Mouse (Mus musculus): ENCODE data around the gene Meis2. TPM values are rescaled to one million over a fixed set of nuclear protein-coding genes. Genes with fewer than 3 reads are reported as not detected.

Meis2 gene
- polyA plus RNA-seq, 1 experiment from 2014 or later = 71.7 TPM

- Histone ChIP-seq H3K27me3 (peaks cover 45% of the 10 kb centered on the region), H3K4me3 (no peak overlapping the region), H3K27ac (no peak overlapping the region), H3K4me2 (replicated peaks) (no peak overlapping the region), H3K9me3 (no peaks in the 10 kb centered on the region), H3K4me1 (peaks cover 21% of the 10 kb centered on the region), H3K9ac (no peak overlapping the region), H3K36me3 (no peaks in the 10 kb centered on the region)
- ATAC-seq (ENCODE audit: insufficient number of reproducible peaks, insufficient read depth, low FRiP score, low TSS enrichment) = no peak
- WGBS = 85% methylated on average over 4 of the region's 4 CpGs
These were observed 214.7 kb downstream of the Meis2 start for GRCm38 (mm10) chr2:115850961-115851360.

GRCm38 (mm10) chr2:115842821-115843220, 222.8 kb downstream of the Meis2 start:
- Histone ChIP-seq H3K27me3 (no peaks in the 10 kb centered on the region), H3K9ac (no peak overlapping the region), H3K27ac (no peak overlapping the region), H3K4me2 (replicated peaks) (no peak overlapping the region), H3K9me3 (no peaks in the 10 kb centered on the region), H3K4me1 (no peaks in the 10 kb centered on the region), H3K36me3 (no peaks in the 10 kb centered on the region), H3K4me3 (no peak overlapping the region)
- no peak for ATAC-seq (ENCODE audit: insufficient number of reproducible peaks, insufficient read depth, low FRiP score, low TSS enrichment)

GRCm38 (mm10) chr2:115836034-115836433, 229.6 kb downstream of the Meis2 start:
- no peak overlapping the region for H3K27ac ChIP-seq
- H3K4me2 ChIP-seq (replicated peaks) = no peak overlapping the region
- H3K4me3 ChIP-seq = no peak overlapping the region
- H3K9me3 ChIP-seq = no peaks in the 10 kb centered on the region
- 89% methylated on average over 2 of the region's 2 CpGs for WGBS
- H3K4me1 ChIP-seq = no peaks in the 10 kb centered on the region
- no peaks in the 10 kb centered on the region for H3K27me3 ChIP-seq
- no peak for ATAC-seq (ENCODE audit: insufficient number of reproducible peaks, insufficient read depth, low FRiP score, low TSS enrichment)
- H3K36me3 ChIP-seq = no peaks in the 10 kb centered on the region
- no peak overlapping the region for H3K9ac ChIP-seq

GRCm38 (mm10) chr2:115822361-115822760, 243.3 kb downstream of the Meis2 start:
- Histone ChIP-seq H3K9ac (no peak overlapping the region), H3K4me2 (replicated peaks) (no peak overlapping the region), H3K9me3 (no peaks in the 10 kb centered on the region), H3K27me3 (no peaks in the 10 kb centered on the region), H3K4me3 (no peak overlapping the region), H3K36me3 (no peaks in the 10 kb centered on the region), H3K4me1 (no peaks in the 10 kb centered on the region), H3K27ac (no peak overlapping the region)
- ATAC-seq (ENCODE audit: insufficient number of reproducible peaks, insufficient read depth, low FRiP score, low TSS enrichment) = no peak
- 85% methylated on average over 5 of the region's 5 CpGs for WGBS

GRCm38 (mm10) chr2:115817959-115818358, 247.7 kb downstream of the Meis2 start:
- Histone ChIP-seq H3K27me3 (no peaks in the 10 kb centered on the region), H3K4me3 (no peak overlapping the region), H3K9ac (no peak overlapping the region), H3K36me3 (no peaks in the 10 kb centered on the region), H3K4me2 (replicated peaks) (no peak overlapping the region), H3K9me3 (no peaks in the 10 kb centered on the region), H3K4me1 (peaks cover 9% of the 10 kb centered on the region; the same call in 1 of the 2 replicates), H3K27ac (no peak overlapping the region)
- WGBS = 79% methylated on average over 6 of the region's 6 CpGs
- ATAC-seq (ENCODE audit: insufficient number of reproducible peaks, insufficient read depth, low FRiP score, low TSS enrichment) = no peak

- no peaks in the 10 kb centered on the region for H3K36me3 ChIP-seq
- no peak overlapping the region for H3K27ac ChIP-seq
- no peak for ATAC-seq (ENCODE audit: insufficient number of reproducible peaks, insufficient read depth, low FRiP score, low TSS enrichment)
- peaks cover 12% of the 10 kb centered on the region; the same call in 1 of the 2 replicates for H3K4me1 ChIP-seq
- no peaks in the 10 kb centered on the region for H3K9me3 ChIP-seq
- WGBS = 67% methylated on average over 6 of the region's 6 CpGs
- no peak overlapping the region for H3K9ac ChIP-seq
- H3K27me3 ChIP-seq = no peaks in the 10 kb centered on the region
- H3K4me3 ChIP-seq = no peak overlapping the region
- peak overlapping the region; percentile 30; the same call in 1 of the 2 replicates for H3K4me2 ChIP-seq (replicated peaks)
These were observed 251.9 kb downstream of the Meis2 start for GRCm38 (mm10) chr2:115813721-115814120.

- Histone ChIP-seq H3K4me1 (peaks cover 12% of the 10 kb centered on the region; the same call in 1 of the 2 replicates), H3K27ac (no peak overlapping the region), H3K27me3 (no peaks in the 10 kb centered on the region), H3K4me2 (replicated peaks) (peak overlapping the region; percentile 30), H3K9ac (no peak overlapping the region), H3K9me3 (no peaks in the 10 kb centered on the region), H3K36me3 (no peaks in the 10 kb centered on the region), H3K4me3 (no peak overlapping the region)
- ATAC-seq (ENCODE audit: insufficient number of reproducible peaks, insufficient read depth, low FRiP score, low TSS enrichment) = no peak
- WGBS = 35% methylated on average over 11 of the region's 11 CpGs
These were observed 252.3 kb downstream of the Meis2 start for GRCm38 (mm10) chr2:115813316-115813715.

All from embryonic facial prominence, embryonic 12.5 days (tissue).